Mouse (Mus musculus): ENCODE results near the gene Appl1. TPM values are rescaled to one million over a fixed set of nuclear protein-coding genes. Genes with fewer than 3 reads are reported as not detected.

Appl1 gene
- 50.4 and 57.5 TPM in 2 replicates for polyA plus RNA-seq (2015; fragmentation: Nextera tagmentation; extraction: Ambion mirVana)

- Histone ChIP-seq H3K4me2 (peak within 1 kb of the TSS; percentile 67), H3K4me3 (peak within 1 kb of the TSS; percentile 93), H3K9me3 (no peaks in the 10 kb centered on the region), H3K4me1 (replicated peaks) (peaks cover 26% of the 10 kb centered on the region), H3K27me3 (no peaks in the 10 kb centered on the region), H3K27ac (replicated peaks) (peak within 1 kb of the TSS; percentile 96), H3K9ac (peak within 1 kb of the TSS; percentile 89), H3K36me3 (no peaks in the 10 kb centered on the region)
- WGBS, result 45% methylated on average over 10 of the region's 10 CpGs
- ATAC-seq (ENCODE audit: low read depth), result no peak
Measured at GRCm38 (mm10) chr14:26971106-26971789, at the start of gene Appl1. TSS of gene Appl1 (minus strand) at chr14:26971232.

- Histone ChIP-seq H3K9ac (no peak overlapping the region), H3K27ac (replicated peaks) (no peak overlapping the region), H3K4me2 (no peak overlapping the region), H3K9me3 (no peaks in the 10 kb centered on the region), H3K27me3 (no peaks in the 10 kb centered on the region), H3K4me1 (replicated peaks) (no peaks in the 10 kb centered on the region), H3K4me3 (no peak overlapping the region), H3K36me3 (no peaks in the 10 kb centered on the region)
- WGBS, result 89% methylated on average over 14 of the region's 14 CpGs
- no peak for ATAC-seq (ENCODE audit: low read depth)
Measured at GRCm38 (mm10) chr14:27019850-27020249, 48.8 kb upstream of the Appl1 start.

- H3K4me3 ChIP-seq, result no peak overlapping the region
- no peaks in the 10 kb centered on the region for H3K27me3 ChIP-seq
- no peaks in the 10 kb centered on the region for H3K36me3 ChIP-seq
- ATAC-seq (ENCODE audit: low read depth), result no peak
- no peak overlapping the region for H3K9ac ChIP-seq
- no peaks in the 10 kb centered on the region for H3K4me1 ChIP-seq (replicated peaks)
- WGBS, result 95% methylated on average over 2 of the region's 2 CpGs
- H3K4me2 ChIP-seq, result no peak overlapping the region
- H3K27ac ChIP-seq (replicated peaks), result no peak overlapping the region
- H3K9me3 ChIP-seq, result no peaks in the 10 kb centered on the region
Measured at GRCm38 (mm10) chr14:27017936-27018335, 46.9 kb upstream of the Appl1 start.

- Histone ChIP-seq H3K36me3 (no peaks in the 10 kb centered on the region), H3K4me1 (replicated peaks) (no peaks in the 10 kb centered on the region), H3K4me2 (no peak overlapping the region), H3K27me3 (no peaks in the 10 kb centered on the region), H3K9me3 (no peaks in the 10 kb centered on the region), H3K9ac (no peak overlapping the region), H3K4me3 (no peak overlapping the region), H3K27ac (replicated peaks) (no peak overlapping the region)
- 73% methylated on average over 4 of the region's 4 CpGs for WGBS
- ATAC-seq (ENCODE audit: low read depth), result no peak
Measured at GRCm38 (mm10) chr14:27013658-27014057, 42.6 kb upstream of the Appl1 start.

GRCm38 (mm10) chr14:27011561-27011960, 40.5 kb upstream of the Appl1 start:
- Histone ChIP-seq H3K27me3 (no peaks in the 10 kb centered on the region), H3K4me2 (no peak overlapping the region), H3K27ac (replicated peaks) (no peak overlapping the region), H3K9ac (no peak overlapping the region), H3K9me3 (no peaks in the 10 kb centered on the region), H3K4me1 (replicated peaks) (no peaks in the 10 kb centered on the region), H3K36me3 (no peaks in the 10 kb centered on the region), H3K4me3 (no peak overlapping the region)
- WGBS, result 79% methylated on average over 5 of the region's 5 CpGs
- no peak for ATAC-seq (ENCODE audit: low read depth)

GRCm38 (mm10) chr14:27005937-27006336, 34.9 kb upstream of the Appl1 start:
- no peaks in the 10 kb centered on the region for H3K4me1 ChIP-seq (replicated peaks)
- H3K4me3 ChIP-seq, result no peak overlapping the region
- H3K36me3 ChIP-seq, result no peaks in the 10 kb centered on the region
- 37% methylated on average over 6 of the region's 6 CpGs for WGBS
- no peak overlapping the region for H3K9ac ChIP-seq
- ATAC-seq (ENCODE audit: low read depth), result no peak
- no peak overlapping the region for H3K4me2 ChIP-seq
- H3K27ac ChIP-seq (replicated peaks), result no peak overlapping the region
- 0 out of 2 replicates have a peak, but pooled peaks cover 8% of the 10 kb centered on the region for H3K27me3 ChIP-seq
- H3K9me3 ChIP-seq, result no peaks in the 10 kb centered on the region

GRCm38 (mm10) chr14:27004906-27005305, 33.9 kb upstream of the Appl1 start:
- H3K4me3 ChIP-seq, result no peak overlapping the region
- no peaks in the 10 kb centered on the region for H3K9me3 ChIP-seq
- H3K4me2 ChIP-seq, result no peak overlapping the region
- no peaks in the 10 kb centered on the region for H3K4me1 ChIP-seq (replicated peaks)
- no peak for ATAC-seq (ENCODE audit: low read depth)
- H3K27ac ChIP-seq (replicated peaks), result no peak overlapping the region
- 78% methylated on average over 7 of the region's 7 CpGs for WGBS
- peaks cover 14% of the 10 kb centered on the region for H3K27me3 ChIP-seq
- no peak overlapping the region for H3K9ac ChIP-seq
- H3K36me3 ChIP-seq, result no peaks in the 10 kb centered on the region

GRCm38 (mm10) chr14:27000386-27000785, 29.4 kb upstream of the Appl1 start:
- Histone ChIP-seq H3K4me3 (no peak overlapping the region), H3K9me3 (no peaks in the 10 kb centered on the region), H3K36me3 (no peaks in the 10 kb centered on the region), H3K4me1 (replicated peaks) (no peaks in the 10 kb centered on the region), H3K4me2 (no peak overlapping the region), H3K27me3 (peaks cover 14% of the 10 kb centered on the region), H3K27ac (replicated peaks) (no peak overlapping the region), H3K9ac (no peak overlapping the region)
- ATAC-seq (ENCODE audit: low read depth), result no peak
- WGBS, result 4% methylated on average over 11 of the region's 11 CpGs

- ATAC-seq (ENCODE audit: low read depth), result no peak
- no peaks in the 10 kb centered on the region for H3K9me3 ChIP-seq
- H3K9ac ChIP-seq, result no peak overlapping the region
- no peak overlapping the region for H3K4me2 ChIP-seq
- no peak overlapping the region for H3K4me3 ChIP-seq
- no peaks in the 10 kb centered on the region for H3K36me3 ChIP-seq
- H3K27me3 ChIP-seq, result peaks cover 10% of the 10 kb centered on the region
- H3K27ac ChIP-seq (replicated peaks), result no peak overlapping the region
- peaks cover 8% of the 10 kb centered on the region for H3K4me1 ChIP-seq (replicated peaks)
Measured at GRCm38 (mm10) chr14:26996257-26996656, 25.2 kb upstream of the Appl1 start.

GRCm38 (mm10) chr14:26994211-26994741, 23.2 kb upstream of the Appl1 start, which contains the start of gene Hesx1:
TSS of gene Hesx1 (plus strand) at chr14:26994416.
- Histone ChIP-seq H3K27me3 (no peaks in the 10 kb centered on the region), H3K9me3 (no peaks in the 10 kb centered on the region), H3K4me2 (peak within 1 kb of the TSS; percentile 56), H3K27ac (replicated peaks) (no peak within 1 kb of the TSS), H3K36me3 (no peaks in the 10 kb centered on the region), H3K4me3 (peak within 1 kb of the TSS; percentile 33), H3K4me1 (replicated peaks) (peaks cover 8% of the 10 kb centered on the region), H3K9ac (peak within 1 kb of the TSS; percentile 44; the same call in 1 of the 2 replicates)
- 9% methylated on average over 16 of the region's 16 CpGs for WGBS
- ATAC-seq (ENCODE audit: low read depth), result peak; percentile 56; the same call in 1 of the 2 replicates

- H3K27me3 ChIP-seq, result no peaks in the 10 kb centered on the region
- 85% methylated on average over 3 of the region's 3 CpGs for WGBS
Measured at GRCm38 (mm10) chr14:26993427-26993826, 22.4 kb upstream of the Appl1 start.

GRCm38 (mm10) chr14:26991622-26992021, 20.6 kb upstream of the Appl1 start:
- no peak for ATAC-seq (ENCODE audit: low read depth)
- H3K27me3 ChIP-seq, result no peaks in the 10 kb centered on the region
- no peak overlapping the region for H3K9ac ChIP-seq
- peaks cover 8% of the 10 kb centered on the region for H3K4me1 ChIP-seq (replicated peaks)
- H3K9me3 ChIP-seq, result no peaks in the 10 kb centered on the region
- no peak overlapping the region for H3K4me3 ChIP-seq
- H3K36me3 ChIP-seq, result no peaks in the 10 kb centered on the region
- 45% methylated on average over 18 of the region's 18 CpGs for WGBS
- H3K27ac ChIP-seq (replicated peaks), result no peak overlapping the region
- H3K4me2 ChIP-seq, result no peak overlapping the region; the same call in 1 of the 2 replicates

More at GRCm38 (mm10) chr14:26993427-26993826, 22.4 kb upstream of the Appl1 start:
- H3K27ac ChIP-seq (replicated peaks), result no peak overlapping the region
- no peak overlapping the region for H3K4me2 ChIP-seq
- no peaks in the 10 kb centered on the region for H3K36me3 ChIP-seq
- ATAC-seq (ENCODE audit: low read depth), result no peak
- H3K4me1 ChIP-seq (replicated peaks), result peaks cover 8% of the 10 kb centered on the region
- H3K9ac ChIP-seq, result no peak overlapping the region
- no peaks in the 10 kb centered on the region for H3K9me3 ChIP-seq
- no peak overlapping the region for H3K4me3 ChIP-seq
